Comparison of ENCODE assay signal across 8 mouse cellular contexts in genomic region chr1:132881041-132881761, GRCm38 (mm10). TPM values are rescaled to one million over a fixed set of nuclear protein-coding genes. Genes with fewer than 3 reads are reported as not detected.
DNase-seq lines count a peak whose midpoint lies in the region; ATAC-seq and TF ChIP-seq lines count a peak whose summit lies in the region.

No protein-coding gene starts in this region.

- H3K4me1 ChIP-seq in cerebellum, adult 2 months (ENCODE audit: control insufficient read depth, insufficient read depth, low read length) = peaks cover 25% of the 10 kb centered on the region
- H3K4me1 ChIP-seq in forebrain, postnatal 0 days (ENCODE audit: insufficient read depth) = peaks cover 20% of the 10 kb centered on the region
- H3K4me1 ChIP-seq in hindbrain, embryonic 14.5 days (replicated peaks; ENCODE audit: control insufficient read depth, insufficient read depth, low read length) = peaks cover 11% of the 10 kb centered on the region
- peaks cover 28% of the 10 kb centered on the region for H3K4me1 ChIP-seq in limb, embryonic 15.5 days

- H3K4me2 ChIP-seq in forebrain, postnatal 0 days (ENCODE audit: low read depth) = peak overlapping the region; percentile 84
- H3K4me2 ChIP-seq in hindbrain, embryonic 14.5 days (replicated peaks) = peak overlapping the region; percentile 88
- peak overlapping the region; percentile 96 for H3K4me2 ChIP-seq in limb, embryonic 15.5 days

- TF ChIP-seq CTCF in cerebellum, adult 2 months (IDR thresholded peaks at IDR 0.05; ENCODE audit: borderline replicate concordance, insufficient read depth, low read depth, low read length) = no peak
- peak; percentile 11; the same call in 1 of the 2 replicates for TF ChIP-seq CTCF in forebrain, postnatal 0 days (IDR thresholded peaks at IDR 0.05; ENCODE audit: low read depth)

- under 1% methylated on average over 28 of the region's 28 CpGs for WGBS in cerebellum, adult 2 months
- WGBS in forebrain, postnatal 0 days = under 1% methylated on average over 28 of the region's 28 CpGs
- 1% methylated on average over 28 of the region's 28 CpGs for WGBS in hindbrain, embryonic 14.5 days
- 2% methylated on average over 28 of the region's 28 CpGs for WGBS in limb, embryonic 15.5 days

- peak overlapping the region; percentile 98 for H3K27ac ChIP-seq in cerebellum, adult 2 months (ENCODE audit: insufficient read depth, low read length)
- H3K27ac ChIP-seq in forebrain, postnatal 0 days (ENCODE audit: low read depth, low read length) = peak overlapping the region; percentile 92
- H3K27ac ChIP-seq in hindbrain, embryonic 14.5 days = peak overlapping the region; percentile 85
- H3K27ac ChIP-seq in limb, embryonic 15.5 days = no peak overlapping the region

- peak overlapping the region; percentile 80 for H3K4me3 ChIP-seq in cerebellum, adult 2 months (replicated peaks; ENCODE audit: insufficient read depth, low read depth, low read length)
- H3K4me3 ChIP-seq in forebrain, postnatal 0 days (ENCODE audit: low read depth, low read length) = peak overlapping the region; percentile 88
- peak overlapping the region; percentile 78 for H3K4me3 ChIP-seq in hindbrain, embryonic 14.5 days (replicated peaks; ENCODE audit: low read length)
- H3K4me3 ChIP-seq in limb, embryonic 15.5 days = peak overlapping the region; percentile 54

- peak; percentile 17 for DNase-seq in gastrocnemius, postnatal 10 days
- no peak for DNase-seq in gastrocnemius, postnatal 25 days
- peak; percentile 82 to 84 for DNase-seq in cerebellum, adult 2 months
- DNase-seq in forebrain, postnatal 0 days = peak; percentile 84
- peak; percentile 69 for DNase-seq in hindbrain, embryonic 14.5 days (ENCODE audit: low spot score)
- DNase-seq in retina, postnatal 7 days (ENCODE audit: low read depth, low spot score) = peak; percentile 32

- ATAC-seq in forebrain, postnatal 0 days = peak; percentile 87
- peak; percentile 72 for ATAC-seq in hindbrain, embryonic 14.5 days (ENCODE audit: low FRiP score)
- peak; percentile 37; the same call in 1 of the 2 replicates for ATAC-seq in limb, embryonic 15.5 days (ENCODE audit: insufficient number of reproducible peaks, low FRiP score, low TSS enrichment, low read depth)
- ATAC-seq in monocyte, adult 5-6 weeks (replicated peaks; ENCODE audit: insufficient number of reproducible peaks, low FRiP score, low TSS enrichment, poor library complexity, severe bottlenecking) = no peak

- no peaks in the 10 kb centered on the region for H3K9me3 ChIP-seq in forebrain, postnatal 0 days (ENCODE audit: low read length)
- H3K9me3 ChIP-seq in hindbrain, embryonic 14.5 days (ENCODE audit: control insufficient read depth, low read length) = no peaks in the 10 kb centered on the region
- H3K9me3 ChIP-seq in limb, embryonic 15.5 days = no peaks in the 10 kb centered on the region

- no peaks in the 10 kb centered on the region for H3K36me3 ChIP-seq in forebrain, postnatal 0 days (ENCODE audit: insufficient read depth)
- H3K36me3 ChIP-seq in hindbrain, embryonic 14.5 days (replicated peaks; ENCODE audit: control insufficient read depth, insufficient read depth) = no peaks in the 10 kb centered on the region
- H3K36me3 ChIP-seq in limb, embryonic 15.5 days = no peaks in the 10 kb centered on the region

- peak; percentile 22; the same call in 1 of the 2 replicates for TF ChIP-seq POLR2A in cerebellum, adult 2 months (IDR thresholded peaks at IDR 0.05; ENCODE audit: borderline replicate concordance, insufficient read depth, low read length)

- H3K9ac ChIP-seq in forebrain, postnatal 0 days = peak overlapping the region; percentile 92
- peak overlapping the region; percentile 90 for H3K9ac ChIP-seq in hindbrain, embryonic 14.5 days
- H3K9ac ChIP-seq in limb, embryonic 15.5 days = 0 out of 2 replicates have a peak overlapping the region, but pooled peaks have one; percentile 5

- no peaks in the 10 kb centered on the region for H3K27me3 ChIP-seq in cerebellum, adult 2 months (ENCODE audit: control insufficient read depth, insufficient read depth, low read length)
- H3K27me3 ChIP-seq in forebrain, postnatal 0 days (ENCODE audit: insufficient read depth, low read length) = no peaks in the 10 kb centered on the region
- no peaks in the 10 kb centered on the region for H3K27me3 ChIP-seq in hindbrain, embryonic 14.5 days (ENCODE audit: control insufficient read depth, insufficient read depth, low read length)
- H3K27me3 ChIP-seq in limb, embryonic 15.5 days = peaks cover 78% of the 10 kb centered on the region

RNA-seq across cellular contexts. Expression of gene Lrrn2, which starts 1.1 kb away (rescaled TPM):
- 1 to 10 TPM; 2.8 to 3.7 TPM for total RNA-seq in gastrocnemius, postnatal 10 days (2021)
- 1 to 10 TPM; 1.1 to 1.3 TPM for total RNA-seq in gastrocnemius, postnatal 25 days (2021)
- 73.4 and 80.5 TPM in 2 replicates for polyA plus RNA-seq in cerebellum, adult 2 months (2012; rRNA removed)
- 31.6 and 44.6 TPM in 2 replicates for total RNA-seq in forebrain, postnatal 0 days (2014; rRNA removed)
- polyA plus RNA-seq in forebrain, postnatal 0 days (2015; fragmentation: Nextera tagmentation; extraction: Ambion mirVana) = 76.8 and 90.9 TPM in 2 replicates
- polyA plus RNA-seq in hindbrain, embryonic 14.5 days (2014; fragmentation: Nextera tagmentation; extraction: Ambion mirVana) = 40.7 and 45.3 TPM in 2 replicates
- 6.1 and 6.3 TPM in 2 replicates for polyA plus RNA-seq in limb, embryonic 15.5 days (2015; fragmentation: Nextera tagmentation; extraction: Ambion mirVana)
- total RNA-seq in monocyte, adult 5-6 weeks (2017) = not detected in 3 replicates

Comparison
In these comparisons a context has a peak if more than half of its experiments do, and no peak if none do; other contexts are left out.
1. H3K9ac ChIP-seq: peak in every context shown above with its lines; median percentile 92 in forebrain, postnatal 0 days; 90 in hindbrain, embryonic 14.5 days; 5 in limb, embryonic 15.5 days.